Mouse (Mus musculus) erythroid progenitor cell, adult 5-6 weeks (primary cell): ENCODE measurements around the gene Gh. TPM values are rescaled to one million over a fixed set of nuclear protein-coding genes. Genes with fewer than 3 reads are reported as not detected.

ENCODE experiments used
- ATAC-seq: replicated peaks from 2 replicates; pipeline ENCODE4 v1.8.0; 2016; ENCODE audit warnings: moderate number of reproducible peaks, mild to moderate bottlenecking, moderate TSS enrichment, inconsistent platforms; ENCODE audit not compliant: poor library complexity, low FRiP score, severe bottlenecking
- total RNA-seq, 2 experiments: library from RNA; stranded (forward) in 1 of 2; stranded (reverse) in 1 of 2; fragments of 150-400 nt in 1 of 2; fragments of 186-747, 209-891 nt in 1 of 2; gene quantifications; 2 replicates each; pipeline versions ENCODE4 v1.2.3 to v1.2.4; 2015 to 2017; ENCODE audit warnings: low replicate concordance in 2 of 2

Gh gene
- total RNA-seq, 2 experiments from 2014 or later, result 2.7 TPM; not detected in 1

GRCm38 (mm10) chr11:106313533-106313932, 11.9 kb upstream of the Gh start:
- no peak for ATAC-seq

GRCm38 (mm10) chr11:106310123-106310522, 8.5 kb upstream of the Gh start:
- no peak for ATAC-seq

- no peak for ATAC-seq
Measured at GRCm38 (mm10) chr11:106308162-106308561, 6.5 kb upstream of the Gh start.

GRCm38 (mm10) chr11:106307432-106307831, 5.8 kb upstream of the Gh start:
- no peak for ATAC-seq

GRCm38 (mm10) chr11:106306758-106307157, 5.1 kb upstream of the Gh start:
- ATAC-seq, result no peak

GRCm38 (mm10) chr11:106306065-106306385, 4.4 kb upstream of the Gh start:
- no peak for ATAC-seq

- ATAC-seq, result no peak
Measured at GRCm38 (mm10) chr11:106305348-106306064, 3.8 kb upstream of the Gh start.

- ATAC-seq, result peak; percentile 78
Measured at GRCm38 (mm10) chr11:106302634-106303033, 969 bp upstream of the Gh start.

- ATAC-seq, result no peak
Measured at GRCm38 (mm10) chr11:106291861-106292260, 9.8 kb downstream of the Gh start.

GRCm38 (mm10) chr11:106290376-106290775, 11.3 kb downstream of the Gh start:
- no peak for ATAC-seq

GRCm38 (mm10) chr11:106289369-106289768, 12.3 kb downstream of the Gh start:
- 0 out of 2 replicates have a peak, but pooled peaks have one; percentile 54 for ATAC-seq

- no peak for ATAC-seq
Measured at GRCm38 (mm10) chr11:106286987-106287386, 14.7 kb downstream of the Gh start.

- ATAC-seq, result no peak
Measured at GRCm38 (mm10) chr11:106286206-106286605, 15.5 kb downstream of the Gh start.

GRCm38 (mm10) chr11:106284126-106284525, 17.5 kb downstream of the Gh start:
- ATAC-seq, result no peak

GRCm38 (mm10) chr11:106283371-106283770, 18.3 kb downstream of the Gh start:
- no peak for ATAC-seq

GRCm38 (mm10) chr11:106282452-106282851, 19.2 kb downstream of the Gh start:
- ATAC-seq, result no peak

- ATAC-seq, result peak; percentile 43
Measured at GRCm38 (mm10) chr11:106276454-106276853, 25.2 kb downstream of the Gh start, which contains the start of gene Tcam1. TSS of gene Tcam1 (plus strand) at chr11:106276672.

- ATAC-seq, result no peak
Measured at GRCm38 (mm10) chr11:106274971-106275411, 26.7 kb downstream of the Gh start.

- ATAC-seq, result no peak
Measured at GRCm38 (mm10) chr11:106274374-106274773, 27.3 kb downstream of the Gh start.

GRCm38 (mm10) chr11:106273811-106274210, 27.9 kb downstream of the Gh start:
- ATAC-seq, result no peak

GRCm38 (mm10) chr11:106273311-106273684, 28.4 kb downstream of the Gh start:
- ATAC-seq, result no peak
